Mouse (Mus musculus) brown adipose tissue, adult 24 weeks (tissue): Measurements from ENCODE around the gene Lims1. TPM values are rescaled to one million over a fixed set of nuclear protein-coding genes. Genes with fewer than 3 reads are reported as not detected.

Experiments
- H3K27ac ChIP-seq: fragments of 200-500 bp; replicated peaks from 2 replicates; pipeline ENCODE4 v1.5.1; 2012; ENCODE audit warnings: low read depth, mild to moderate bottlenecking, low read length
- H3K4me1 ChIP-seq: fragments of 200-500 bp; 2 replicates; pipeline ENCODE4 v1.6.1; 2012; ENCODE audit warnings: low read length, mixed read lengths; ENCODE audit not compliant: control insufficient read depth, insufficient read depth, insufficient read length
- H3K4me3 ChIP-seq: fragments of 200-500 bp; 2 replicates; pipeline ENCODE4 v1.5.1; 2012; ENCODE audit warnings: low read depth, mild to moderate bottlenecking, low read length, moderate library complexity; ENCODE audit not compliant: insufficient read depth
- polyA plus RNA-seq: library from polyadenylated mRNA; stranded (reverse); fragments of >200 nt; gene quantifications from 2 replicates; pipeline ENCODE4 v1.2.4, GENCODE M21; 2012; ENCODE audit not compliant: missing spikeins, insufficient read depth, insufficient read length

The Lims1 gene
- polyA plus RNA-seq, 1 experiment, result 18.9 TPM

DNA sequence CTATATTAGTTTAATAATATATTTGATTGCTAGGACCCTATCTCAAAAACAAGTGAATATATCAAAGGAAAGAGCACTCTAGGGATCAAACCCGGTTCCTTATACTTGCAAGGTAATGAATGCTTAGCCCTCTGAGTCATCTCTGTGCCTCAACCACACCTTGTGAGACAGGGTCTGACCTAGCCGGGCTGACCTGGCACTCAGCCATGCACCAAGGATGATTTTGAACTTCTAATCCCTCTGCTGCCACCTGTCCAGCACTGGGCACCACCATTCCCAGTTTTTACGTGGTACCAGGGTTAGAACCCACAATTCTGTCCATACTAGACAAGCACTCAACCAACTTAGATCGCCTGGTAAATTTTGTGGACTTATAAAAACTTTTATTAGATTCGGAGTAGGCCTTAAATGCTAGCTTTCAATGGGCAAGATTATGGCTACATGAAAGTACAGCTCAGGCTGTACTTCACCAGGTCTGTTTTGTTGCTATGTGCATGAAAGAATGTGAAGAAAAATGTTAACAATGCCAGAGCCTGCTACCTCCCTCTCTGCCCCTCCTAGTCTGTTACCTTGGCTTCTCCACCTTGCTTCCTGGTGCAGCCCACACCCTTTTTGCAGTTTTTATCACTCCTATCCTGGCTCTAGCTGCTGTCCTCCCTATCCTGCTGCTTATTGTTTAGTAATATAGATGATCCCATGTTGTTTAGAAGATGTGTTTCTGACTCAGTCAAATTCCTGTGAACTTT, 41.7 kb downstream of the Lims1 start:
- H3K4me3 ChIP-seq, result no peak overlapping the region
- H3K27ac ChIP-seq, result no peak overlapping the region
- peaks cover 7% of the 10 kb centered on the region for H3K4me1 ChIP-seq

DNA sequence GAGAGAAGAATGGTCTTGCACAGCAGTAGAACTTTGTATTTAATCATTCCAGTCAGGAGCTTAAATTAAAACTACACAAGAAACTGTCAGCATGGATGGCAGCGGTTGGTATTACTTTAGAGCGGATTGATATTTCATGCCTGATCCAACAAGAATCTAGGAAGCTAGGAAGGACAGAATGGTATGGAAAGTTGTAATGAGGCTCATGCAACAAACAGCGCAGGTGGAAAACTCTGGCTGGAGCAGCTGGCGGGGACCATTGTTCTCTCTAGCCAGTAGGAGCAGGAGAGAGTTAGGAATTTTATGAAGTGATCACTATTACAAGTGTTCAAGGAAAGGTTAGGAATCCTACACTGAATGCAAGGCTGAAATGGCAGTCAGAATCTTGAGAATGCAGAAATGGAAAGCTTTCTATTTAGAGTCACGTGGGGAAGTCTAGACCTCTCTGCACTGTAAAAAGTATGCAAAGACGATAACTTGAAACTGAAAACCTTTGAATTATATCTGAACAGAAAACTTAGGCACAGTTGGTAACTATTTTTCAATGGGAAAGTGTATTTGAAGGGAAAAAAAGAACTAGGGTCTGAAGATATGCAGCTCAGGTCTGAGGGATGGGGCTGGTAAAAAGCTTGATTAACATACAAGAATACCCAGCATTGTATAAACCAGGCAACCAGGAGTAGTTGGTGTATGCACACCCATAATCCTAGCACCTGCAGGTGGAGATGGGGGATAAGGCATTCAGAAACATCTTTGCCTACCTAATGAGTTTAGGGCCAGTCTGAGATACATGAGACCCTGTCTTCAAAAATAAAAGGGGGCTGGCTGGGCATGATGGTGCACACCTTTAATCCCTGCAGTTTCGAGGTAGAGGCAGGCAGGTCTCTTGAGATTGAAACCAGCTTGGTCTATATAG, 45.8 kb downstream of the Lims1 start:
- Histone ChIP-seq H3K27ac (peak overlapping the region; percentile 31; the same call in 1 of the 2 replicates), H3K4me1 (peaks cover 16% of the 10 kb centered on the region), H3K4me3 (no peak overlapping the region)

DNA sequence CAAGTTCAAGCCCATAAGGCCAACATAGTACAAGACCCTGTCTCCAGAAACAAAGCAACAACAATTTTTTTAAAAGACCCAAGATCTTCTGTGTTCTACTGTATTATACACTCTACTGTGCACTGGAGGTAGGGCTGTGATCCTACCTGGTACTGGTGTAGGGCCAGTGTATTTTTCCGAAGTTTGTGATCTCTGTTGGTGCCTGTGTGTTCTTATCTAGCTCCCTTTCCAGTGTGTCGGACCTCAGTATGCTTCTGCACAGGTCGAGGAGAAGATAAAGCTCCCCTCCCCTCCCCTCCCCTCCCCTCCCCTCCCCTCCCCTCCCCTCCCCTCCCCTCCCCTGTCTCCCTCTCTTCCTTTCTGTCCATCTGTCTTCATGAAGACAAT, 46.4 kb downstream of the Lims1 start:
- Histone ChIP-seq H3K4me3 (no peak overlapping the region), H3K27ac (0 out of 2 replicates have a peak overlapping the region, but pooled peaks have one; percentile 31), H3K4me1 (peaks cover 16% of the 10 kb centered on the region)

DNA sequence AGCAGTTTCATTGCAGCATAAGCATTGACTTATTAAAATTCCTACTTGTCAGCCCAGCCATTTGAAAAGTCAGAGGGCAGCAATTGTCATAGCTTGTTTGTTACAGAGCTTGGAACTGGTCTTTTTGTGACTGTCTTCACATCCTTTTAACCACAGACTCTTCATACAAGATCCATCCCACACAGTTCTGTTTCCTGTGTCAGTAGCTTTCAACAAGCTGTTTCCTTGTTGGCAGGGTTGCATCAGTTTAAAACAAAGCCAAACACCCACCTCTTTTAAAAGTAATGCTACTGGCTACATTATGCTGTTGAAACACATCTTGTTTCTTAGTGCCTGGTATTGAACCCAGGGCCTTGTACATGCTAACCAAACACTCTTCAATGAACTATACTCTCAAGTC, 46.9 kb downstream of the Lims1 start:
- Histone ChIP-seq H3K4me1 (peaks cover 16% of the 10 kb centered on the region), H3K27ac (peak overlapping the region; percentile 16; the same call in 1 of the 2 replicates), H3K4me3 (no peak overlapping the region)

DNA sequence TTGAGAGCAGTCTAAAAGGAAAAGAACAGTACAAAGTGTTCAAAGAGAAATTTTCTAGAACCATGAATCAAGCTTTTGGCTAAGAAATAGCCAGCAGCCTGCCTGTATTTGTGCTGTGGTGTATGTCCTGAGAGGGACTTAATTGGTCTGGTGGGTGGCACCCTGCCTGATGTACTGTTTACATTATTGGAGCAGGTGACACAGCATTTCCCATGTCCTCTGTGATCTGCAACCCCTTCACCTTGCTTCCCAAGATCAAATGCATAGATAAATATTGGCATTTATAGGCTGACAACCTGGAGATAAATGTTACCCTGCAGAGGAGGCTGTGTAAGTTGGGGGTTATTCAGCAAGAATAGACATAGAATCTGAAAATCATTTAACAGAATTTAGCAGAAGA, 47.3 kb downstream of the Lims1 start:
- Histone ChIP-seq H3K27ac (peak overlapping the region; percentile 72), H3K4me3 (no peak overlapping the region), H3K4me1 (peaks cover 15% of the 10 kb centered on the region)

DNA sequence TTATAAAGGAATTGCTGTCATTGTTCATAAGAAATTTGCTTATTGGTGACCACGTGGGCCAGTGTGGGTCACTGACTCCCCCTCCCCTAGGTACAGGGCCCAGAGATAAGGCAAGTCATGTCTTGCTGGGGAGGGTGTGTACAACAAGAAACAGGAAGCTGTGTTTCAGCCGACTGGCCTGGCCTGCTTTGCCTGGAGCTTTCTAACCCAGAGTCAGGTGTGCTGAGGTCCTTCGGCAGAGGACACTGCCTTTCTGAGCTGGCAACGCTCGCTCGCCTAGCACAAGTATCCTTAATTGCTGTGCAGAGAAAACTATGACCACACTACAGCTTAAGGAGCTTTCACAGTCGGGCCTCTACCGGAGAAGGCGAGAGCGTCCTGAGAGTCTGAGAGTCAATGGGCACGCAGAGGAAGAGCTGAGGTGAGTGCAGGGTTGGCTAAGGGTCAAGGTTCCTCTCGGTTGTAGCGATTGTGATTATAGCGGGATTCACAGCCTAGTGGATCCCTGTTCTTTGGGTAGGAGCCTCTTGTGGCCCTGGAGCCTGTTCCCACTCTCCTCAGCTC, 48.1 kb downstream of the Lims1 start:
- Histone ChIP-seq H3K4me3 (peak overlapping the region; percentile 18; the same call in 1 of the 2 replicates), H3K27ac (peak overlapping the region; percentile 32)

DNA sequence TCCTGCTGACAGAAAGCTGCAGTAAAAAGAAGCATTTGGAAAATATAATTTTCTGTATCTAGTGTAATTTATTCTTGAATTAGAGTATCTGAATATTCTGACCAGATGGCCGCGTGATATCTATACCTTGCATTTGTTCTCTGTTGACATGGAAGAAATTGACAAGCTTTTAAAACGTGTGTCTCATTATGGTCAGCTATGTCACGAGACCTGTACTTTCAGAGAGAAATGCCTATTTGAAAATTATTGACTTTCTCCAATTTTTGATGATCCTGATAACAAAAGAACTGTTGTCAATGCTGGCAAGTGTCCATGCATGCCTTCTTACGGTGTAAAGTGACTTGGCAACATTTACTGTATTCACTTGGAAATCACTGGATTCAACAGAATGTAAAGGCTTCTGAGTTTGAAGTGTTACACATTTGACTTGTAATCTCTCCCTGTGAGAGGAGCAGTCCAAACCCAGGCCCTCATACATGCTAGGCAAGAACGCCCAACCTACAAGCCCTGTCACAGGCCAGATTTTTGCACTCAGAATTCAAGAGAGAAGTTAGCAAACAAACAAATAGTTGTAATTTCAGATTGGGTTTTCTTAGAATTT, 49.3 kb downstream of the Lims1 start:
- peaks cover 15% of the 10 kb centered on the region for H3K4me1 ChIP-seq
- no peak overlapping the region for H3K27ac ChIP-seq
- H3K4me3 ChIP-seq, result no peak overlapping the region

More for the DNA sequence above, 48.1 kb downstream of the Lims1 start:
- peaks cover 15% of the 10 kb centered on the region for H3K4me1 ChIP-seq

DNA sequence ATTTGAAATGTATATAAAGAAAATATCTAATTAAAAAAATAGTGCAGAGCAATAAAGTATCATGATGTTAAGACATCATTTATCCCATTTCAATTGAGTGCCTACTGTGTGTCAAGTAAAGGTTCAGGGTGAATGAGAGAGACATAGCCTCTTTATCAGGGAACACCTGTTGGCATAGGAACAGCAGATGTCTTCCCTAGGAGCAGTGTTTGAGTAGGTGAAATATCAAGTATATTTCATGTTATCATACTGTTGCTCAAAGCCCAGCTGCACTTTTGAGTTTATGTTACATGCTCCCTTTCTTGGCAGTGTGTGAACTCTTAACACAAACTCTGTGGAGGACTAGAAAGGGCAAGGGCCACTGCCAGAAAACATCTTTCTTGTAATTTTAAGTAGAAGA, 50.6 kb downstream of the Lims1 start:
- no peak overlapping the region for H3K27ac ChIP-seq
- H3K4me1 ChIP-seq, result peaks cover 15% of the 10 kb centered on the region
- no peak overlapping the region for H3K4me3 ChIP-seq

DNA sequence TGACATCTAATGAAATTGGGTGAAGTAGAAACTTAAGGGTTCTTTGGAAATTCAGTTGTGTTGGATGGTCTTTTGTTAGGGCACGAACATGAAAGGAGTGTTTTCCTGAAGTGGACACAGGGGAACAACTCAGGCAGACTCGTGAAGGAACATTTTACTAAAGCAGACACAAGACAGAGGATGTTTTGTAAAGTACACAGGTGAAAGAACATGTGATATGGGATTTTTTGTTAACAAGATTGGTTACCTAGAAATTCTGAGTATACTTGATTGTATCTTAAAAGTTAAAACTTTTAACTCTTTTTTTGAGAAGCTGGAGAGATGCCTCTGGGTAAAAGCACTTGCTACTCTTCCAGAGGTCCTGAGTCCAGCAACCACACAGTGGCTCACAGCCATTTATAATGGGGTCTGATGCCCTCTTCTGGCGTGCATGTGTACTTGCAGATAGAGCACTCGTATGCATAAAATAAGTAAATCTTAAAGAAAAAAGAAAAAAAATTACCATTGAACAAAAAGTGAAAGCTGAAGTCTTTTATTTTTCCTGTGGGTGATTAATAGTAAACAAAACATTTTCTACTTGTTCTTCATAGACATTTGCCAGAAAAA, 54.4 kb downstream of the Lims1 start:
- Histone ChIP-seq H3K4me1 (no peaks in the 10 kb centered on the region; the same call in 1 of the 2 replicates), H3K4me3 (no peak overlapping the region), H3K27ac (no peak overlapping the region)

DNA sequence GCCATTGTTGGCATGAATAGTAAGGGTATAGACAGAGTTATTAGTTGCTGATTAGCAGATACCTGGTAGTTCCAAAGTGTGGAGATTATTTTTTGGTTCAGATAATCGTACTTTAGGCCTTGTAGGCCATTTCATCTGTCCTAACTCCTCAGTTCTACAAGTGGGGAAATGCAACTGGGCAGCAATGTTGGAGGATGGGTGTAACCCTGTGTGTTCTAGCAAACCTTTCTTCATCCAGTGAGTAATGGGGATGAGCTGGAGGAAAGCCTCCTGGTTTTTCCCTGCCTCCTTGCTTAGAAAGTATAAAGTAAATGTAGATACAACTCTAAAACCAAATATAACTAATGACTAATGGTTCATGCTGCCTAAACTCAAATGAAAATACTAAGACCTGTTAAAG, 55.1 kb downstream of the Lims1 start:
- no peak overlapping the region for H3K27ac ChIP-seq
- H3K4me3 ChIP-seq, result no peak overlapping the region
- no peaks in the 10 kb centered on the region for H3K4me1 ChIP-seq

DNA sequence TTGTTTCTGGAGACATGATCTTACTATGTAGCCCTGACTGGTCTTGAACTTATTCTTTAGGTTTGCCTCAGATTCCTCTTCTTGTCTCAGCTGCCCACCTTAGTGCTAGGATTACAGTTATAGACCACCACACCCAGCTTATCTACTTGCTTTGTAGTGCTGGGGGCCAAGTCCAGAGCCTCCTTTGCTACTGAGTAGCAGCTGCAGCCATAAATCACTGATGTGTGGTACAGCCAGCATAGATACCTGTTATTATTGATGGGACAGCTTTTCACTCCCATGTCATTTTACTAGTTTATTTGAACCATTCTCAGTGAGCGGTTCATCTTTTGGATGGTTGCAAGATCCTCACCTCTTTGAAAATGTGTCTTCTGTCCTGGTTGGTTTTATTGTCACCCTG, 56.4 kb downstream of the Lims1 start:
- Histone ChIP-seq H3K27ac (no peak overlapping the region), H3K4me1 (peaks cover 4% of the 10 kb centered on the region)

DNA sequence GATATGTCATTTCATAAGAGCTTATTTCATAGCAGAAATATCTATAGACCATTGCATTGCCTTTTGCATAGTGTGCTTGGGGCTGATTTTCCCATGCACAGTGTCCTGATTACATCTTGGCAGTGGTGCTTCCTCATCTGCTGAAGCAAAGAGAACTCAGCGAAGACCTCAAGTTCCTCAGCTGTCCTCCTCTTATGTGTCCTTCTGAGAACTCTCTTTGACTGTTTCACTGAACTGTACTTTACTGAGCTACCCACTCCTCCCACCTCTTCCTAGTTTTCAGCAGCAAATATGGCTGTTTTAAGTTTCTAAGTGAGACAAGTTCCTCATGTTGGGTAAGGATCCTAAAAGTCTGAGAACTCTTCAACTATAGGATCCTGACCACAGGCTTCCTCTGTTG, 58.6 kb downstream of the Lims1 start:
- Histone ChIP-seq H3K27ac (no peak overlapping the region), H3K4me1 (peaks cover 4% of the 10 kb centered on the region), H3K4me3 (no peak overlapping the region)

More for the DNA sequence above, 56.4 kb downstream of the Lims1 start:
- H3K4me3 ChIP-seq, result no peak overlapping the region

DNA sequence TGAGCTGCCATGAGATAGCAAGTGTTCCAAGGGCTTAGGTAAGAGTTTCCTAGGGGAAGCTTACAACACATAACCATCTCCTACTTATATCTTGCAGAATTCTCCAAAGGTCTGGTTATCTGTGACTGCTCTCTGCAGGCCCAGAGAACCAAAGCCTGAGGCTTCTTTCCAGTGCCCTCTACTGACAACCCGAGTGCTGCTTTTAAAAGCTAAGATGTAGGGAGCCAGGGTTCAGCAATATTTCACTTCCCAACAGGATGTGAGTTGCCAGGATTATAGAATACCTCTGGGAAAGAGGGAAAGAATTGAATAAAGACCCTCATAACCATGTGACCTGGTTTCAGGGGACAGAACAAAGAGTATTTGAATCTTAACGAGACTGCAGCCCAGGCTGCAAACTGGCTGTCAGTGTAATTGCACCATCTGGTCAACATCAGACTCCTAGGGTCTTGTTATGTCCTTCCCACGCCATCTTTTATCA, 59.4 kb downstream of the Lims1 start:
- H3K27ac ChIP-seq, result no peak overlapping the region
- no peak overlapping the region for H3K4me3 ChIP-seq
- peaks cover 4% of the 10 kb centered on the region for H3K4me1 ChIP-seq

DNA sequence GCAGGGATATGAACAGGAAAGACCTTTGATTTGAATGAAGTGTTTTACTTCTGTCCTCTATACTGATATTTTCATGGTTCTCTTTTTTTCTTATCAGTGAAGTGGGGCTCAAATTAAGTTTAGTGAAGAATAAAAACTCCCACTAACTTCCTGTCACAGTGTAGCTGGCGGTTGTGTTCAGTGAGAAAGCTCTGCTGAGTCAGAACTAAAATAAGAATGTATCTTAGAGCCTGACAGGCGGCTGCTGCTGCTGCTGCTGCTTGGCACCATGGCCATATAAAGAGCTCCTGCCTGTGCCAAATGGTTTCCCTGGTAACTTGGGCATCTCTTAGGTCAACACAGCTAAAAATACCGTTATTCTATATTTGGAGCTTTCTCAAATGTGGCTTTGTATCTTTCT, 60.0 kb downstream of the Lims1 start:
- peaks cover 4% of the 10 kb centered on the region for H3K4me1 ChIP-seq
- no peak overlapping the region for H3K4me3 ChIP-seq
- H3K27ac ChIP-seq, result no peak overlapping the region
